Mouse (Mus musculus) lung, postnatal 0 days (tissue): Measurements from ENCODE around the gene Orm2.

Experiments
- CTCF ChIP-seq: IDR thresholded peaks from 2 replicates; pipeline ENCODE4 v1.5.1; 2016; ENCODE audit warnings: antibody characterized with exemption, mild to moderate bottlenecking
- EP300 ChIP-seq: IDR thresholded peaks from 2 replicates; pipeline ENCODE4 v1.6.1; 2016; ENCODE audit warnings: antibody characterized with exemption, mild to moderate bottlenecking, control low read depth

DNA sequence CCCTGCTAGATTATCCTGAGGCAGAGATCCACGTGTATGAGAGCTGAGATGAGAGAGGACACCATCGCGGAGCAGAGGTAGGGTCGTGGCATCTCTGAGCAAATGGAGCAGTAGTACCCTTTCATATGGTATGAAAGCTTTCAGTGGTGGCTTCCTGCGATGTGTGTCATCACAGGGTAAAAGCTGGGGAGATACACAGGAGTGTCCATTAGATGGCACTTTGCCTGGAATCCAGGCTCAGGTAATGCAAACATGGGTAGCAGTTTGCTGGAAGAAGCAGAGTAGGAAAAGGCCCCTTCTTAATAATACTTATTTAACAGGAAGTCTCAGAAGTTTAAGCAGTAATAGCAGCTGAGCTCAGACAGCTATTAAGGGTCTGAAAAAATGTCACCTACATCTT lies 48.2 kb upstream of the Orm2 start:
- no peak for TF ChIP-seq CTCF
- TF ChIP-seq EP300, result no peak
